Mouse (Mus musculus) heart, adult 2 months (tissue): ENCODE results near the gene Prkab2. TPM values are rescaled to one million over a fixed set of nuclear protein-coding genes. Genes with fewer than 3 reads are reported as not detected.

ENCODE experiments used
- DNase-seq, 2 experiments: peaks; one replicate each; pipeline ENCODE4 v3.0.0; 2021
- H3K27ac ChIP-seq: fragments of 200-600 bp; 2 replicates; pipeline ENCODE4 v1.8.1; 2022
- H3K27me3 ChIP-seq: fragments of 200-500 bp; 2 replicates; pipeline ENCODE4 v1.6.1; 2012; ENCODE audit warnings: mild to moderate bottlenecking, low read length, inconsistent platforms, mixed read lengths; ENCODE audit not compliant: control insufficient read depth, insufficient read depth
- H3K36me3 ChIP-seq: fragments of 200-500 bp; 2 replicates; pipeline ENCODE4 v1.6.1; 2012; ENCODE audit warnings: low read length, inconsistent platforms; ENCODE audit not compliant: control insufficient read depth, insufficient read depth
- H3K4me1 ChIP-seq: fragments of 200-500 bp; 2 replicates; pipeline ENCODE4 v1.6.1; 2011; ENCODE audit warnings: low read length; ENCODE audit not compliant: control insufficient read depth, insufficient read depth
- H3K4me3 ChIP-seq: fragments of 200-600 bp; 2 replicates; pipeline ENCODE4 v1.8.1; 2022
- H3K79me2 ChIP-seq: fragments of 200-500 bp; replicated peaks from 2 replicates; pipeline ENCODE4 v1.6.1; 2012; ENCODE audit warnings: mild to moderate bottlenecking, inconsistent platforms, low read length, moderate library complexity, mixed read lengths; ENCODE audit not compliant: control insufficient read depth, insufficient read depth
- H3K9ac ChIP-seq: fragments of 200-500 bp; 2 replicates; pipeline ENCODE4 v1.6.1; 2012; ENCODE audit warnings: low read depth, mild to moderate bottlenecking, control low read depth, inconsistent platforms, low read length, mixed read lengths
- CTCF ChIP-seq: fragments of 200-600 bp; IDR thresholded peaks from 2 replicates; pipeline ENCODE4 v1.8.1; 2022; ENCODE audit warnings: antibody characterized with exemption, mild to moderate bottlenecking, moderate library complexity
- EP300 ChIP-seq: fragments of 200-500 bp; IDR thresholded peaks from 2 replicates; pipeline ENCODE4 v1.6.1; 2011; ENCODE audit warnings: low read depth, low read length, control low read depth; ENCODE audit not compliant: insufficient read depth
- POLR2A ChIP-seq: fragments of 200-500 bp; IDR thresholded peaks from 2 replicates; pipeline ENCODE4 v1.6.1; 2011; ENCODE audit warnings: mild to moderate bottlenecking, low read depth, low read length, control low read depth; ENCODE audit not compliant: insufficient read depth
- WGBS: fragments of 180-500 bp; shearing (Covaris S2); methylation state at CpG from one replicate; pipeline ENCODE4 v1.1.7; 2018; 5-methylcytosine and 5-hydroxymethylcytosine counted together
- intact Hi-C: fragments of 180-260 bp; cut with DNase I; formaldehyde crosslinking; loops from one replicate; pipeline ENCODE4 v1.15.1; 2025
- polyA plus RNA-seq: library from polyadenylated mRNA; depleted of rRNA; stranded (reverse); fragments of >200 nt; gene quantifications from 2 replicates; pipeline ENCODE4 v1.2.3, GENCODE M21; 2012
- total RNA-seq, 2 experiments: library from RNA; stranded (reverse); gene quantifications; 2 replicates each; pipeline ENCODE4 v1.2.3; 2021

Prkab2 gene
- total and polyA plus RNA-seq, 3 experiments, result 20.2 to 21.6 (median 20.6) TPM

GRCm38 (mm10) chr3:97681321-97682158 is 23.5 kb downstream of the Prkab2 start:
- no peaks in the 10 kb centered on the region for H3K36me3 ChIP-seq
- no peaks in the 10 kb centered on the region; the same call in 1 of the 2 replicates for H3K4me1 ChIP-seq
- no peaks in the 10 kb centered on the region for H3K27me3 ChIP-seq
- no peak for TF ChIP-seq EP300
- TF ChIP-seq CTCF, result peak; percentile 80
- no peak for TF ChIP-seq POLR2A
- H3K79me2 ChIP-seq, result no peaks in the 10 kb centered on the region
- peak overlapping the region; percentile 45 for H3K4me3 ChIP-seq
- peak; percentile 70 to 74 for DNase-seq
- peak overlapping the region; percentile 49 for H3K9ac ChIP-seq
- 2% methylated on average over 33 of the region's 33 CpGs for WGBS
- intact Hi-C loops, result loop anchor here (1.0 to 2.0 kb wide), 3 partner anchors 23 to 198 kb away; partner anchors contain the start of gene Prkab2
- peak overlapping the region; percentile 1; the same call in 1 of the 2 replicates for H3K27ac ChIP-seq

GRCm38 (mm10) chr3:97682159-97682502 is 24.1 kb downstream of the Prkab2 start:
- TF ChIP-seq EP300, result no peak
- no peak for TF ChIP-seq CTCF
- TF ChIP-seq POLR2A, result no peak
- intact Hi-C loops, result no loop called here
- no peak overlapping the region for H3K9ac ChIP-seq
- no peak for DNase-seq
- no peak overlapping the region for H3K27ac ChIP-seq
- H3K79me2 ChIP-seq, result no peaks in the 10 kb centered on the region
- 13% methylated on average over 11 of the region's 11 CpGs for WGBS
- H3K36me3 ChIP-seq, result no peaks in the 10 kb centered on the region
- peak overlapping the region; percentile 45 for H3K4me3 ChIP-seq
- H3K27me3 ChIP-seq, result no peaks in the 10 kb centered on the region
- no peaks in the 10 kb centered on the region; the same call in 1 of the 2 replicates for H3K4me1 ChIP-seq

GRCm38 (mm10) chr3:97682576-97682975 is 24.6 kb downstream of the Prkab2 start:
- TF ChIP-seq CTCF (no peak), EP300 (no peak), POLR2A (no peak)
- WGBS, result 38% methylated on average over 5 of the region's 5 CpGs
- H3K4me1 ChIP-seq, result no peaks in the 10 kb centered on the region; the same call in 1 of the 2 replicates
- H3K9ac ChIP-seq, result no peak overlapping the region
- no peak for DNase-seq
- no peak overlapping the region for H3K27ac ChIP-seq
- H3K79me2 ChIP-seq, result no peaks in the 10 kb centered on the region
- intact Hi-C loops, result no loop called here
- H3K27me3 ChIP-seq, result no peaks in the 10 kb centered on the region
- H3K36me3 ChIP-seq, result no peaks in the 10 kb centered on the region
- H3K4me3 ChIP-seq, result no peak overlapping the region

GRCm38 (mm10) chr3:97683560-97684195 is 25.7 kb downstream of the Prkab2 start:
- intact Hi-C loops, result no loop called here
- DNase-seq, result no peak
- Histone ChIP-seq H3K27me3 (no peaks in the 10 kb centered on the region), H3K27ac (no peak overlapping the region), H3K79me2 (no peaks in the 10 kb centered on the region), H3K9ac (no peak overlapping the region), H3K4me1 (no peaks in the 10 kb centered on the region; the same call in 1 of the 2 replicates), H3K4me3 (no peak overlapping the region), H3K36me3 (no peaks in the 10 kb centered on the region)
- 19% methylated on average over 16 of the region's 16 CpGs for WGBS
- TF ChIP-seq POLR2A (no peak), EP300 (no peak), CTCF (no peak)

- no peak overlapping the region for H3K4me3 ChIP-seq
- H3K4me1 ChIP-seq, result no peaks in the 10 kb centered on the region; the same call in 1 of the 2 replicates
- DNase-seq, result no peak
- intact Hi-C loops, result no loop called here
- TF ChIP-seq POLR2A, result no peak
- no peak for TF ChIP-seq EP300
- TF ChIP-seq CTCF, result no peak
- no peaks in the 10 kb centered on the region for H3K36me3 ChIP-seq
- H3K9ac ChIP-seq, result no peak overlapping the region
- 55% methylated on average over 4 of the region's 4 CpGs for WGBS
- no peaks in the 10 kb centered on the region for H3K79me2 ChIP-seq
- H3K27me3 ChIP-seq, result no peaks in the 10 kb centered on the region
- H3K27ac ChIP-seq, result no peak overlapping the region
Observed at GRCm38 (mm10) chr3:97686372-97687117, 28.6 kb downstream of the Prkab2 start.
